Mouse (Mus musculus) thymus, adult 2 months (tissue): ENCODE data around the gene Clk3.

Experiments
- CTCF ChIP-seq: fragments of 200-500 bp; IDR thresholded peaks from 2 replicates; pipeline ENCODE4 v1.5.1; 2012; ENCODE audit warnings: mild to moderate bottlenecking, control low read depth, low read length, moderate library complexity, borderline replicate concordance; ENCODE audit not compliant: control insufficient read depth, poor library complexity, insufficient read depth; ENCODE audit errors: extremely low read depth
- POLR2A ChIP-seq: fragments of 200-500 bp; IDR thresholded peaks from 2 replicates; pipeline ENCODE4 v1.6.1; 2012; ENCODE audit warnings: mild to moderate bottlenecking, low read length, control low read depth, moderate library complexity; ENCODE audit not compliant: control insufficient read depth, poor library complexity, insufficient read depth; ENCODE audit errors: extremely low read depth

DNA sequence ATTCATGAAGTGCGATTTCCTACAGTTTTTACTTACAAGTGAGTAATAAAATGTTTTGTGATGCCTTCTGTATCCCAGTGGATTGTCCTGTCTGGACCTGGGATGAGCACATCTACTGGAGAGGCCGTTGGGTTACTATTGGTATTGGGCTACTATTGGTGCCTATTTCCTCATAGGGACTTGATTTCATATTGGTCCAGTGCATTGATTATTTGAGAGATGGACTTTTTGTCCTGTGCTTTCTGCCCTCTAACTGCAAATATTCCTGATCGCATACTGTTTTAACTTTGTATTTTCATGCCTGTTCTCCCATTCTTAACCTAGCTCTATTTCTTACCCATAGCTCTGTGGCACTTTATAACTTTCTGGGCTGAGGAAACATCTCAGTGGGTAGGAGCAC is 41.0 kb downstream of the Clk3 start:
- TF ChIP-seq POLR2A = no peak
- TF ChIP-seq CTCF = no peak
